Comparison of ENCODE assay signal across 17 mouse cellular contexts in genomic region chr6:8299066-8299863, GRCm38 (mm10). TPM values are rescaled to one million over a fixed set of nuclear protein-coding genes. Genes with fewer than 3 reads are reported as not detected.
DNase-seq lines count a peak whose midpoint lies in the region; ATAC-seq lines count a peak whose summit lies in the region.
"Had no signal": no experiment of that assay in that cellular context is flagged by ENCODE, and none has a peak within 500 bp of the region (broad histone marks: within the 10 kb centered on the region; RNA-seq: fewer than 3 reads in every experiment).

No protein-coding gene starts in this region.

- no peaks in the 10 kb centered on the region for H3K9me3 ChIP-seq in forebrain, embryonic 13.5 days (replicated peaks)
- no peaks in the 10 kb centered on the region for H3K9me3 ChIP-seq in forebrain, embryonic 10.5 days
- H3K9me3 ChIP-seq in midbrain, embryonic 15.5 days, result no peaks in the 10 kb centered on the region
- no peaks in the 10 kb centered on the region for H3K9me3 ChIP-seq in heart, embryonic 11.5 days (replicated peaks; ENCODE audit: control insufficient read depth, low read length)
- H3K9me3 ChIP-seq: megakaryocyte, embryonic 14.5 days had no signal

- WGBS in forebrain, embryonic 13.5 days, result 58% methylated on average over 6 of the region's 6 CpGs
- 89% methylated on average over 6 of the region's 6 CpGs for WGBS in forebrain, embryonic 10.5 days
- WGBS in midbrain, embryonic 15.5 days, result 65% methylated on average over 6 of the region's 6 CpGs
- WGBS in heart, embryonic 11.5 days (ENCODE audit: insufficient replicate concordance), result 86% methylated on average over 6 of the region's 6 CpGs

- no peak overlapping the region for H3K9ac ChIP-seq in forebrain, embryonic 13.5 days
- H3K9ac ChIP-seq in midbrain, embryonic 15.5 days, result no peak overlapping the region
- H3K9ac ChIP-seq in heart, embryonic 11.5 days (ENCODE audit: low read depth, low read length), result no peak overlapping the region
- H3K9ac ChIP-seq: lung, embryonic 14.5 days had no signal

- no peaks in the 10 kb centered on the region for H3K36me3 ChIP-seq in forebrain, embryonic 13.5 days (ENCODE audit: poor library complexity, severe bottlenecking)
- H3K36me3 ChIP-seq in forebrain, embryonic 10.5 days (replicated peaks), result no peaks in the 10 kb centered on the region
- no peaks in the 10 kb centered on the region for H3K36me3 ChIP-seq in midbrain, embryonic 15.5 days (replicated peaks)
- no peaks in the 10 kb centered on the region for H3K36me3 ChIP-seq in heart, embryonic 11.5 days (ENCODE audit: control insufficient read depth, insufficient read depth, low read length)

- no peaks in the 10 kb centered on the region for H3K27me3 ChIP-seq in forebrain, embryonic 13.5 days
- no peaks in the 10 kb centered on the region; the same call in 1 of the 2 replicates for H3K27me3 ChIP-seq in forebrain, embryonic 10.5 days (ENCODE audit: poor library complexity, severe bottlenecking)
- H3K27me3 ChIP-seq in midbrain, embryonic 15.5 days (replicated peaks), result no peaks in the 10 kb centered on the region
- H3K27me3 ChIP-seq in heart, embryonic 11.5 days (ENCODE audit: control insufficient read depth, insufficient read depth, low read length), result no peaks in the 10 kb centered on the region
- H3K27me3 ChIP-seq: megakaryocyte, embryonic 14.5 days had no signal

- ATAC-seq in forebrain, embryonic 13.5 days, result peak; percentile 79
- ATAC-seq in midbrain, embryonic 15.5 days (replicated peaks), result peak; percentile 56; the same call in 1 of the 2 replicates
- no peak for ATAC-seq in heart, embryonic 11.5 days (replicated peaks; ENCODE audit: insufficient number of reproducible peaks, low FRiP score, low TSS enrichment)

- peak overlapping the region; percentile 14; the same call in 1 of the 2 replicates for H3K27ac ChIP-seq in forebrain, embryonic 13.5 days
- no peak overlapping the region for H3K27ac ChIP-seq in forebrain, embryonic 10.5 days
- no peak overlapping the region for H3K27ac ChIP-seq in midbrain, embryonic 15.5 days
- H3K27ac ChIP-seq in heart, embryonic 11.5 days (ENCODE audit: low read depth, low read length), result no peak overlapping the region
- H3K27ac ChIP-seq: left cerebral cortex, adult 2 months had no signal

- DNase-seq in forebrain, embryonic 10.5 days (ENCODE audit: extremely low spot score, low spot score), result no peak
- DNase-seq in 416B (ENCODE audit: low read depth), result peak; percentile 74
- DNase-seq in brain, adult 2 months (ENCODE audit: low read depth, low spot score), result peak; percentile 89
- DNase-seq in right cerebral cortex, postnatal 36 days (ENCODE audit: low spot score in 2 of 2), result no peak
- DNase-seq in urinary bladder, postnatal 14 days (ENCODE audit: low spot score), result no peak
- DNase-seq: adrenal gland, postnatal 25 days; B cell, adult 2 months; cerebellum, adult 18-20 months; heart, postnatal 4 days; kidney, adult 9 months; lung, embryonic 14.5 days; right cerebral cortex, adult 18-20 months had no signal

- peaks cover 6% of the 10 kb centered on the region; the same call in 1 of the 2 replicates for H3K4me1 ChIP-seq in forebrain, embryonic 13.5 days
- H3K4me1 ChIP-seq in forebrain, embryonic 10.5 days, result peaks cover 3% of the 10 kb centered on the region
- no peaks in the 10 kb centered on the region for H3K4me1 ChIP-seq in midbrain, embryonic 15.5 days
- no peaks in the 10 kb centered on the region for H3K4me1 ChIP-seq in heart, embryonic 11.5 days (ENCODE audit: control insufficient read depth, insufficient read depth, low read length)
- H3K4me1 ChIP-seq: megakaryocyte, embryonic 14.5 days had no signal

- no peak overlapping the region for H3K4me2 ChIP-seq in forebrain, embryonic 13.5 days
- H3K4me2 ChIP-seq in midbrain, embryonic 15.5 days, result no peak overlapping the region
- no peak overlapping the region for H3K4me2 ChIP-seq in heart, embryonic 11.5 days
- H3K4me2 ChIP-seq: lung, embryonic 14.5 days had no signal

- no peak overlapping the region for H3K4me3 ChIP-seq in forebrain, embryonic 13.5 days
- no peak overlapping the region for H3K4me3 ChIP-seq in forebrain, embryonic 10.5 days
- no peak overlapping the region for H3K4me3 ChIP-seq in midbrain, embryonic 15.5 days
- no peak overlapping the region for H3K4me3 ChIP-seq in heart, embryonic 11.5 days (ENCODE audit: low read depth, low read length)
- H3K4me3 ChIP-seq: left cerebral cortex, adult 2 months; megakaryocyte, embryonic 14.5 days had no signal

RNA-seq across cellular contexts. Expression of gene Gm45062, which starts 40.0 kb away (rescaled TPM):
- 23.0 and 23.1 TPM in 2 replicates for polyA plus RNA-seq in forebrain, embryonic 13.5 days (2015; fragmentation: Nextera tagmentation; extraction: Ambion mirVana)
- polyA plus RNA-seq in forebrain, embryonic 10.5 days (2016; fragmentation: Nextera tagmentation; extraction: Ambion mirVana), result 9.2 and 11.1 TPM in 2 replicates
- 10.9 and 11.0 TPM in 2 replicates for polyA plus RNA-seq in midbrain, embryonic 15.5 days (2015; fragmentation: Nextera tagmentation; extraction: Ambion mirVana)
- 6.8 and 11.2 TPM in 2 replicates for polyA plus RNA-seq in heart, embryonic 11.5 days (2014; fragmentation: Nextera tagmentation; extraction: Ambion mirVana)

RNA-seq across cellular contexts. Expression of gene Umad1, which starts 40.2 kb away (rescaled TPM):
- polyA plus RNA-seq in forebrain, embryonic 13.5 days (2015; fragmentation: Nextera tagmentation; extraction: Ambion mirVana), result 30.3 and 33.0 TPM in 2 replicates
- polyA plus RNA-seq in forebrain, embryonic 10.5 days (2016; fragmentation: Nextera tagmentation; extraction: Ambion mirVana), result 15.6 and 15.7 TPM in 2 replicates
- 56.7 and 59.6 TPM in 2 replicates for polyA plus RNA-seq in midbrain, embryonic 15.5 days (2015; fragmentation: Nextera tagmentation; extraction: Ambion mirVana)
- polyA plus RNA-seq in heart, embryonic 11.5 days (2014; fragmentation: Nextera tagmentation; extraction: Ambion mirVana), result 25.0 and 25.1 TPM in 2 replicates

RNA-seq across cellular contexts. Expression of gene Rpa3, which starts 40.3 kb away (rescaled TPM):
- 153 and 172 TPM in 2 replicates for polyA plus RNA-seq in forebrain, embryonic 13.5 days (2015; fragmentation: Nextera tagmentation; extraction: Ambion mirVana)
- polyA plus RNA-seq in forebrain, embryonic 10.5 days (2016; fragmentation: Nextera tagmentation; extraction: Ambion mirVana), result 193 and 207 TPM in 2 replicates
- 47.5 and 47.9 TPM in 2 replicates for polyA plus RNA-seq in midbrain, embryonic 15.5 days (2015; fragmentation: Nextera tagmentation; extraction: Ambion mirVana)
- 145 and 146 TPM in 2 replicates for polyA plus RNA-seq in heart, embryonic 11.5 days (2014; fragmentation: Nextera tagmentation; extraction: Ambion mirVana)

Comparison
In these comparisons a context has a peak if more than half of its experiments do, and no peak if none do; other contexts are left out.
1. DNase-seq: peak in 416B (single experiment) and brain, adult 2 months (single experiment); none in forebrain, embryonic 10.5 days (single experiment), right cerebral cortex, postnatal 36 days (0 of 2) and urinary bladder, postnatal 14 days (single experiment).